Mouse (Mus musculus): ENCODE data around the gene Trip6. TPM values are rescaled to one million over a fixed set of nuclear protein-coding genes. Genes with fewer than 3 reads are reported as not detected.

The Trip6 gene
- total and polyA plus RNA-seq, 3 experiments: 0.86 to 3.9 (median 1.8) TPM

GRCm38 (mm10) chr5:137343412-137343811 is 29.2 kb upstream of the Trip6 start:
- H3K4me2 ChIP-seq (ENCODE audit: insufficient read depth, low read depth, poor library complexity, severe bottlenecking): no peak overlapping the region
- dilution Hi-C loops (cut with MboI; ENCODE audit: extremely low pct_ligation_motif_present, extremely low pct_unique_long_range_greater_than_20kb, low sequenced_read_pairs) (no loop called here), in situ Hi-C loops (cut with MboI; ENCODE audit: low pct_ligation_motif_present, low pct_unique_long_range_greater_than_20kb, low sequenced_read_pairs) (no loop called here)

GRCm38 (mm10) chr5:137342407-137343012 is 28.3 kb upstream of the Trip6 start:
- no peak overlapping the region for H3K4me3 ChIP-seq (replicated peaks in 1 of 3; ENCODE audit: low read depth in 2 of 3, low read length in 2 of 3, poor library complexity in 1 of 3)
- peaks cover 18% of the 10 kb centered on the region for H3K27me3 ChIP-seq (replicated peaks)
- no peaks in the 10 kb centered on the region for H3K79me2 ChIP-seq (replicated peaks; ENCODE audit: control insufficient read depth, extremely low read depth, insufficient read depth, poor library complexity, severe bottlenecking)
- TF ChIP-seq RCOR1 (conservative IDR thresholded peaks at IDR 0.05; ENCODE audit: low read depth, low read length): no peak
- no peak for TF ChIP-seq ZNF384 (IDR thresholded peaks at IDR 0.05; ENCODE audit: low read depth, low read length)
- no peak for TF ChIP-seq POLR2AphosphoS2 (IDR thresholded peaks at IDR 0.05; ENCODE audit: low read depth, low read length)
- TF ChIP-seq ETS1 (conservative IDR thresholded peaks at IDR 0.05; ENCODE audit: low read depth, low read length): no peak
- TF ChIP-seq ZMIZ1 (IDR thresholded peaks at IDR 0.05; ENCODE audit: low read depth, low read length): no peak
- TF ChIP-seq SIN3A (IDR thresholded peaks at IDR 0.05; ENCODE audit: low read length): no peak
- no peak for TF ChIP-seq JUND (conservative IDR thresholded peaks at IDR 0.05; ENCODE audit: low read depth, low read length)
- no peak for TF ChIP-seq IRF4 (IDR thresholded peaks at IDR 0.05; ENCODE audit: low read depth, low read length)
- TF ChIP-seq UBTF (IDR thresholded peaks at IDR 0.05; ENCODE audit: low read depth, low read length): no peak
- no peak for TF ChIP-seq MAFK (IDR thresholded peaks at IDR 0.05; ENCODE audit: insufficient replicate concordance, low read length)
- TF ChIP-seq CTCF (conservative IDR thresholded peaks at IDR 0.05 in 1 of 2, IDR thresholded peaks at IDR 0.05 in 1 of 2; ENCODE audit: low read depth in 2 of 2, low read length in 2 of 2): no peak
- TF ChIP-seq BHLHE40 (IDR thresholded peaks at IDR 0.05; ENCODE audit: low read depth, low read length): no peak
- no peak for TF ChIP-seq ZKSCAN1 (IDR thresholded peaks at IDR 0.05; ENCODE audit: borderline replicate concordance, low read depth, low read length)
- no peak for TF ChIP-seq HCFC1 (IDR thresholded peaks at IDR 0.05; ENCODE audit: low read depth, low read length)
- TF ChIP-seq ELF1 (IDR thresholded peaks at IDR 0.05; ENCODE audit: low read depth, low read length): no peak
- TF ChIP-seq TBP (conservative IDR thresholded peaks at IDR 0.05; ENCODE audit: low read depth, low read length): no peak
- TF ChIP-seq MXI1 (IDR thresholded peaks at IDR 0.05; ENCODE audit: low read depth, low read length): no peak
- TF ChIP-seq RAD21 (IDR thresholded peaks at IDR 0.05; ENCODE audit: low read depth, low read length): no peak
- TF ChIP-seq SMC3 (IDR thresholded peaks at IDR 0.05; ENCODE audit: low read depth, low read length): no peak
- no peak for TF ChIP-seq CHD1 (IDR thresholded peaks at IDR 0.05; ENCODE audit: low read depth, low read length)
- in situ Hi-C loops (cut with MboI; ENCODE audit: low pct_ligation_motif_present, low pct_unique_long_range_greater_than_20kb, low sequenced_read_pairs): no loop called here
- H3K4me1 ChIP-seq (ENCODE audit: control insufficient read depth in 1 of 2, insufficient read depth in 2 of 2): peaks cover 4 to 29% of the 10 kb centered on the region in 2 experiments; a peak in 2 of 4 replicates
- H3K4me2 ChIP-seq (ENCODE audit: insufficient read depth, low read depth, poor library complexity, severe bottlenecking): no peak overlapping the region
- dilution Hi-C loops (cut with MboI; ENCODE audit: extremely low pct_ligation_motif_present, extremely low pct_unique_long_range_greater_than_20kb, low sequenced_read_pairs): no loop called here
- DNase-seq (ENCODE audit: extremely low read depth): no peak
- H3K9ac ChIP-seq (ENCODE audit: insufficient read depth, low read depth): no peak overlapping the region
- no peak overlapping the region for H3K27ac ChIP-seq (ENCODE audit: insufficient read depth, low read depth)
- peaks cover 6% of the 10 kb centered on the region for H3K9me3 ChIP-seq (replicated peaks; ENCODE audit: low read length)
- no peaks in the 10 kb centered on the region for H3K36me3 ChIP-seq (replicated peaks in 1 of 2; ENCODE audit: control insufficient read depth in 1 of 2, insufficient read depth in 1 of 2, low read length in 1 of 2)

More at GRCm38 (mm10) chr5:137343412-137343811, 29.2 kb upstream of the Trip6 start:
- H3K79me2 ChIP-seq (replicated peaks; ENCODE audit: control insufficient read depth, extremely low read depth, insufficient read depth, poor library complexity, severe bottlenecking): no peaks in the 10 kb centered on the region
- peaks cover 4 to 29% of the 10 kb centered on the region in 2 experiments; a peak in 2 of 4 replicates for H3K4me1 ChIP-seq (ENCODE audit: control insufficient read depth in 1 of 2, insufficient read depth in 2 of 2)
- DNase-seq (ENCODE audit: extremely low read depth): no peak
- H3K9me3 ChIP-seq (replicated peaks; ENCODE audit: low read length): peaks cover 6% of the 10 kb centered on the region
- no peak overlapping the region for H3K9ac ChIP-seq (ENCODE audit: insufficient read depth, low read depth)
- no peak for TF ChIP-seq E2F4 (IDR thresholded peaks at IDR 0.05; ENCODE audit: insufficient replicate concordance, low read depth, low read length)
- TF ChIP-seq ZNF384 (IDR thresholded peaks at IDR 0.05; ENCODE audit: low read depth, low read length): no peak
- no peak for TF ChIP-seq RCOR1 (conservative IDR thresholded peaks at IDR 0.05; ENCODE audit: low read depth, low read length)
- TF ChIP-seq SIN3A (IDR thresholded peaks at IDR 0.05; ENCODE audit: low read length): no peak
- TF ChIP-seq CTCF (conservative IDR thresholded peaks at IDR 0.05 in 1 of 2, IDR thresholded peaks at IDR 0.05 in 1 of 2; ENCODE audit: low read depth in 2 of 2, low read length in 2 of 2): no peak
- TF ChIP-seq UBTF (IDR thresholded peaks at IDR 0.05; ENCODE audit: low read depth, low read length): no peak
- TF ChIP-seq HCFC1 (IDR thresholded peaks at IDR 0.05; ENCODE audit: low read depth, low read length): no peak
- no peak for TF ChIP-seq POLR2A (IDR thresholded peaks at IDR 0.05; ENCODE audit: low read depth, low read length)
- TF ChIP-seq MAFK (IDR thresholded peaks at IDR 0.05; ENCODE audit: insufficient replicate concordance, low read length): no peak
- no peak for TF ChIP-seq KAT2A (IDR thresholded peaks at IDR 0.05; ENCODE audit: insufficient replicate concordance, low read length)
- peaks cover 14% of the 10 kb centered on the region for H3K27me3 ChIP-seq (replicated peaks)
- no peaks in the 10 kb centered on the region for H3K36me3 ChIP-seq (replicated peaks in 1 of 2; ENCODE audit: control insufficient read depth in 1 of 2, insufficient read depth in 1 of 2, low read length in 1 of 2)
- H3K4me3 ChIP-seq (replicated peaks in 1 of 3; ENCODE audit: low read depth in 2 of 3, low read length in 2 of 3, poor library complexity in 1 of 3): no peak overlapping the region
- no peak overlapping the region for H3K27ac ChIP-seq (ENCODE audit: insufficient read depth, low read depth)
